Mouse (Mus musculus) cortical plate, adult 2 months (tissue): Measurements from ENCODE around the gene Cyp2c54.

Experiments
- CTCF ChIP-seq: fragments of 200-500 bp; IDR thresholded peaks from 2 replicates; pipeline ENCODE4 v1.5.1; 2011; ENCODE audit warnings: mild to moderate bottlenecking, control low read depth, low read length; ENCODE audit not compliant: insufficient read depth; ENCODE audit errors: extremely low read depth
- POLR2A ChIP-seq: fragments of 200-500 bp; IDR thresholded peaks from 2 replicates; pipeline ENCODE4 v1.6.1; 2011; ENCODE audit warnings: mild to moderate bottlenecking, low read length, control low read depth; ENCODE audit not compliant: insufficient read depth; ENCODE audit errors: extremely low read depth

- no peak for TF ChIP-seq POLR2A
- TF ChIP-seq CTCF: no peak
These were observed at the start of gene Cyp2c54 for GRCm38 (mm10) chr19:40073701-40074100.
